1 mouse cellular context compared by ENCODE assay signal in the genomic region with DNA sequence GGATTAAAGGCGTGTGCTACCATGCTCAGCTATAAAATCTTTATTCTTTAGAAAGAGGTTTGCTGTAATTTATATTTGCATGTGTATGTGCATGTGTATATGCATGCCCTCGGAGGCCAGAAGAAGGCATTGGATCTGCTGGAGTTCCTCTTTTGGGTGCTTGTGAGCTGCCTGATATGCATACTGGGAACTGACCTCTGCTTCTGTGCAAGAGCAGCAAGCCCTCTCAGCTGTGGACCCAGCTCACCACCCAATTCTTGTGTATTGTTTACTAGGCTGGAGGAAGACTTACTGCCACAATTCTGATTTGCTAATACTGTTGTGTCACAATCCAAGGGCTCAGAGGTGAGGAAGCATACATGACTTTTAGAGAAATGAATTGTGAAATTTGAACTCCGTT.
A peak's percentile ranks its signal among the peaks of the same experiment; 100 is the strongest.
TF ChIP-seq lines count a peak whose summit lies in the region.

No protein-coding gene starts in this region.

TF ChIP-seq in MEL, 35 proteins besides CTCF, POLR2A, EP300 and RAD21 (continued from another document):
- peak; percentile 71; the same call in 1 of the 2 replicates for TF ChIP-seq SIN3A (IDR thresholded peaks at IDR 0.05; ENCODE audit: low read length)
- TF ChIP-seq MXI1 (IDR thresholded peaks at IDR 0.05; ENCODE audit: low read depth, low read length), result peak; percentile 84
